Mouse (Mus musculus): ENCODE measurements around the gene Dennd5b. TPM values are rescaled to one million over a fixed set of nuclear protein-coding genes. Genes with fewer than 3 reads are reported as not detected.
"Not testable (repeated sequence)": the region's sequence is repeated elsewhere in the genome, so short reads cannot be mapped to it uniquely, and the experiment has no call there.

Gene Dennd5b
- polyA plus RNA-seq, 1 experiment from 2014 or later, result 5.9 TPM

DNA sequence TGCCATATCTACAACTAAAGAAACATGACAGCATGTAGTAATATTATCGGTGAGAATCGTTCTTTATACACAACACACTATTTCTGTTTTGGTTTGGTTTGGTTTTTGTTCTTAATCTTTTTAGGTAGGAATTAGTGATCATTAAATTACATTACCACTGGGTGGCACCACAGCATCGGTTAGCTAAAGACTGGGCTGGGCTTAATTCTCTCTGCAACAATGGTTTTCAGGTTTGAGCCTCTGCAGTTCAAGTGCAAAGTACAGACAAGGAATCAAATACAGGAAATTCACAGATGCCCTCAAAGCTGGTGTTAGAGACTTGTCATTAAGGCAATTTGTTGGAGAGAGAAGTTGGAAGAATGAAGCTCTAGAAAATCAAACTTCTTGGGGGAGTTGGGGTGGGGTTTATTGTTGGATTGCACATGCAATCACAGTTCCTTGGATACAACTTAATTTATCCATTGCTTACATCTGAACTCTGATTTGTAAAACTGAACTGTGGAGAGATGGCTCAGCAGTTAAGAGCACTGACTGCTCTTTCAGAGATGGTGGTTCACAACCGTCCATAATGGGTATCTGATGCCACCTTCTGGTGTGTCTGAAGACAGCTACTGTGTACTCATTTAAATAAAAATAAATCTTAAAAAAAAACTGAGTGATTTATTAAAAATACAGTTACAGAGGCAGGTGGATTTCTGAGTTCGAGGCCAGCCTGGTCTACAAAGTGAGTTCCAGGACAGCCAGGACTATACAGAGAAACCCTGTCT is 31.0 kb upstream of the Dennd5b start:
- Histone ChIP-seq H3K4me1 (ENCODE audit: insufficient read depth, low read length) (peaks cover 24% of the 10 kb centered on the region), H3K27me3 (ENCODE audit: insufficient read depth, low read length) (no peaks in the 10 kb centered on the region), H3K36me3 (ENCODE audit: insufficient read depth, low read length) (no peaks in the 10 kb centered on the region), H3K9ac (replicated peaks; ENCODE audit: low read length) (no peak overlapping the region), H3K9me3 (ENCODE audit: low read length) (no peaks in the 10 kb centered on the region), H3K4me2 (replicated peaks; ENCODE audit: low read depth, low read length) (no peak overlapping the region), H3K27ac (ENCODE audit: low read length) (no peak overlapping the region), H3K4me3 (ENCODE audit: low read length) (no peak overlapping the region)
- ATAC-seq (ENCODE audit: low FRiP score, low TSS enrichment), result peak; percentile 80; the same call in 1 of the 2 replicates
- WGBS, result 31% methylated on average over 5 of the region's 5 CpGs

DNA sequence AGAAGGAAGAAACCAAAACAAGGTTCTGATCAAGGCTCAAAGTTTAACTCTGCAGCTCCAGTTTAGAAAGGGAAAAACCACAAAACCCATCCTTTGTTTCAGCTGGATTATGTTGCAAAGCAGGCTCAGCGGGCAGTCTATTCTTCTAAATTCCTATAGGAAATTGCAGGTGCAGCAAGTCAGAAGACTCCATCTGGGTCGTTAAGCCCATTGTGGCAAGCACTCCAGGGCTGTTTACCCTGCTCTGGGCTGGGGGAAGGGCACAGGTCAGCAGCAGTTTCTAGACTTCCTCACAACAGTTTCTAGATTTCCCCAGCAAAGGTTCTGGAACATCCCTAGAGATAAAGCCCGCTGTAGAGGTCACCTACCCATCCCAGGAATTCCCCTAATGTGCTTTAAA is 29.6 kb upstream of the Dennd5b start:
- 27% methylated on average over 3 of the region's 3 CpGs for WGBS
- Histone ChIP-seq H3K36me3 (ENCODE audit: insufficient read depth, low read length) (no peaks in the 10 kb centered on the region), H3K9me3 (ENCODE audit: low read length) (no peaks in the 10 kb centered on the region), H3K4me2 (replicated peaks; ENCODE audit: low read depth, low read length) (no peak overlapping the region), H3K27ac (ENCODE audit: low read length) (no peak overlapping the region), H3K4me3 (ENCODE audit: low read length) (no peak overlapping the region), H3K27me3 (ENCODE audit: insufficient read depth, low read length) (no peaks in the 10 kb centered on the region), H3K9ac (replicated peaks; ENCODE audit: low read length) (no peak overlapping the region), H3K4me1 (ENCODE audit: insufficient read depth, low read length) (peaks cover 24% of the 10 kb centered on the region)
- ATAC-seq (ENCODE audit: low FRiP score, low TSS enrichment), result no peak

DNA sequence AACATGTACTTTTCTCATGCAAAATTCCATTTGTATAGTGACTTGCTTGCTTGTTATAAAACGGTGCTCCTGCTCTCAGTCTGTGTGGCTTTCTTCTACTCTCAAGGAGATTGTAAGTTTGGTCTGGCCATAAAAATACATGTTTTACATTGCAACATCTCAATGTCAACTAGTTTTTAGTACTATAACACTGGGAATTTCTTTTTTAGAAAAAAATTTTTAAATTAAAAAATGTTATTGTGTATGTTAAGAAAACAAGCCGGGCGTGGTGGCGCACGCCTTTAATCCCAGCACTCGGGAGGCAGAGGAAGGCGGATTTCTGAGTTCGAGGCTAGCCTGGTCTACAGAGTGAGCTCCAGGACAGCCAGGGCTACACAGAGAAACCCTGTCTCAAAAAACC is 28.4 kb upstream of the Dennd5b start, which contains the start of gene Gm10203:
TSS of gene Gm10203 (plus strand) at position 301 of the 400 bp plus-strand sequence.
- not testable (repeated sequence) for H3K4me2 ChIP-seq (replicated peaks; ENCODE audit: low read depth, low read length); H3K4me3 ChIP-seq (ENCODE audit: low read length); H3K36me3 ChIP-seq (ENCODE audit: insufficient read depth, low read length); H3K27ac ChIP-seq (ENCODE audit: low read length); H3K9ac ChIP-seq (replicated peaks; ENCODE audit: low read length); ATAC-seq (ENCODE audit: low FRiP score, low TSS enrichment); H3K9me3 ChIP-seq (ENCODE audit: low read length); H3K27me3 ChIP-seq (ENCODE audit: insufficient read depth, low read length)
- H3K4me1 ChIP-seq (ENCODE audit: insufficient read depth, low read length), result peaks cover 14% of the 10 kb centered on the region
- WGBS, result 88% methylated on average over 8 of the region's 8 CpGs

DNA sequence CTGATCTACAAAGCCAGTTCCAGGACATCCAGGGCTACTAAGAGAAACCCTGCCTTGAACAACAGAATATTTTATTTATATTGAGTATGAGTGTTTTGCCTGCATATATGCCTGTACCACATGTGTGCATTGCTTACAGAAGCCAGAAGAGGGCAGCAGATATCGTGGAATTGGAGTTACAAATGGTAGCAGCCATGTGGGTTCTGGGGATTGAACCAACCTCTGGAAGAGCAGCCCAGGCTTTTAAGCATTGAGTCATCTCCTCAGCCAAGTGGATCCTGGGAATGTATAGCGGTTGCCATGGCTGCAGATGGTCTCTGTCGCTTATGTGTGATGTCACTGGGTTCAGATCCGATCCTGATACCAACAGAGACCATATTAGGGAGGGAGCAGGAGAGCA is 25.2 kb upstream of the Dennd5b start:
- H3K4me2 ChIP-seq (replicated peaks; ENCODE audit: low read depth, low read length), result no peak overlapping the region
- no peaks in the 10 kb centered on the region for H3K4me1 ChIP-seq (ENCODE audit: insufficient read depth, low read length)
- H3K9ac ChIP-seq (replicated peaks; ENCODE audit: low read length), result no peak overlapping the region
- H3K27me3 ChIP-seq (ENCODE audit: insufficient read depth, low read length), result no peaks in the 10 kb centered on the region
- H3K9me3 ChIP-seq (ENCODE audit: low read length), result no peaks in the 10 kb centered on the region
- 74% methylated on average over 4 of the region's 4 CpGs for WGBS
- no peaks in the 10 kb centered on the region for H3K36me3 ChIP-seq (ENCODE audit: insufficient read depth, low read length)
- no peak for ATAC-seq (ENCODE audit: low FRiP score, low TSS enrichment)
- H3K27ac ChIP-seq (ENCODE audit: low read length), result no peak overlapping the region
- H3K4me3 ChIP-seq (ENCODE audit: low read length), result no peak overlapping the region

DNA sequence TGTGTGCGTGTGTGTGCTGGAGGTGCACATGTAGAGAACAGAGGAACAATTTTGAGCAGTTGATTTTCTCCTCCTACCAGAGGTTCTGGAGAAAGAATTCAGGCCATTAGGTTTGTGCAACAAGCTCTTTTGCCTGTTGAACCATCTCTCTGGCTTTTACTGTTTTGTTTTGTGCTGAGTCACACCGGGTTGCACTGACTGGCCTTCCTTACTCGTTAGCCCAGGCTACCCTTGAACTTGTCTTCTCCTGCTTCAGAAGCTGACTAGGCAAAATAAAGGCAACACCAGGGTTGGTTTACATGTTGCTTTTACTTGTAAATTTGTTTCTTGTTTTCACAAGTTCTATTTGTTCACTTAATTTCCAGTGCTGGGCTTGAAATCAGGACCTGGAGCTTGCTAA is 21.6 kb upstream of the Dennd5b start:
- H3K4me1 ChIP-seq (ENCODE audit: insufficient read depth, low read length), result no peaks in the 10 kb centered on the region
- WGBS, result 87% methylated on average over 3 of the region's 3 CpGs

DNA sequence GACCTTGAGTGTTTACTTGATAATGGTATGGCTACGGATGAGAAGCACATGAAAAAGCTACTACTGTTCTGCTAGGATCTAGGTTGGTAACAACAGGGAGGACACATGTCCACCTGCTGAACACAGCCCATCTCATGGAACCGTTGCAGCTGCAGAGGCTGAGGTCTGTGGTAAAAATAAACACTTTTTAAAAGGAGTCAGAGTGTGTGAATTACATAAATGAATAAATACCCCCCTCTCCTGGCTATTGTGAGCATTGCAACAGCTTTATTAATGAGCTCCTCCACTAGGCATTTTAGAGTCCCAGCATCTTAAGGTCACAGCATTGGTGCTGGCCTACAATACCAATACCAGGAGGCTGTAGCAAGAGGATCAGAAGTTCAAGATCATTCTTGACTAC is 18.4 kb upstream of the Dennd5b start:
- Histone ChIP-seq H3K9ac (replicated peaks; ENCODE audit: low read length) (no peak overlapping the region), H3K4me3 (ENCODE audit: low read length) (no peak overlapping the region), H3K9me3 (ENCODE audit: low read length) (no peaks in the 10 kb centered on the region), H3K27ac (ENCODE audit: low read length) (no peak overlapping the region), H3K36me3 (ENCODE audit: insufficient read depth, low read length) (no peaks in the 10 kb centered on the region), H3K27me3 (ENCODE audit: insufficient read depth, low read length) (no peaks in the 10 kb centered on the region), H3K4me2 (replicated peaks; ENCODE audit: low read depth, low read length) (no peak overlapping the region), H3K4me1 (ENCODE audit: insufficient read depth, low read length) (no peaks in the 10 kb centered on the region)
- ATAC-seq (ENCODE audit: low FRiP score, low TSS enrichment), result peak; percentile 67; the same call in 1 of the 2 replicates
- 40% methylated on average over 2 of the region's 2 CpGs for WGBS

More for the DNA sequence above, 21.6 kb upstream of the Dennd5b start:
- H3K27me3 ChIP-seq (ENCODE audit: insufficient read depth, low read length), result no peaks in the 10 kb centered on the region
- no peak overlapping the region for H3K4me2 ChIP-seq (replicated peaks; ENCODE audit: low read depth, low read length)
- ATAC-seq (ENCODE audit: low FRiP score, low TSS enrichment), result no peak
- H3K9ac ChIP-seq (replicated peaks; ENCODE audit: low read length), result no peak overlapping the region
- no peak overlapping the region for H3K4me3 ChIP-seq (ENCODE audit: low read length)
- no peaks in the 10 kb centered on the region for H3K9me3 ChIP-seq (ENCODE audit: low read length)
- H3K36me3 ChIP-seq (ENCODE audit: insufficient read depth, low read length), result no peaks in the 10 kb centered on the region
- H3K27ac ChIP-seq (ENCODE audit: low read length), result no peak overlapping the region

DNA sequence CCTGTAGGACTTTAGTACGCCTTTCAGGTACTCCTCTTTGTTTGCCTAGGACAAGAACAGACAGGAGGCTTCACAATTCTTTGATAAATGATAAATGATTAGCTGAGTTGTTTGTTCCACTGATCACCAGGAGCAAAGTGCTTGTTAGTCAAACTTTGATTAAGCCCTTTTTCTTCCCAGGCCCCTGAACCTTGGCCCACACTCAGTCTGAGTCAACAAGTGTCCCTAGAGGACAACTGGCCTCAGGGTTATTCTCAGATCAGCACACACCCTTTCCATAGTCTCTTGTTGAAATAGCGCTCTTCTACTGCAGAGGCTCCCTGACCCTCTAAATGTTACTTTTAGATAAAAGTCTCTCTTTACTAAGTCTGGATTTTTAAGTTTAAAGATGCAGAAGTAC is 17.5 kb upstream of the Dennd5b start:
- H3K4me1 ChIP-seq (ENCODE audit: insufficient read depth, low read length), result no peaks in the 10 kb centered on the region
- no peak overlapping the region for H3K4me3 ChIP-seq (ENCODE audit: low read length)
- H3K36me3 ChIP-seq (ENCODE audit: insufficient read depth, low read length), result no peaks in the 10 kb centered on the region
- 0 out of 2 replicates have a peak, but pooled peaks have one; percentile 49 for ATAC-seq (ENCODE audit: low FRiP score, low TSS enrichment)
- 54% methylated on average over 2 of the region's 2 CpGs for WGBS
- H3K9me3 ChIP-seq (ENCODE audit: low read length), result no peaks in the 10 kb centered on the region
- no peak overlapping the region for H3K9ac ChIP-seq (replicated peaks; ENCODE audit: low read length)
- H3K27me3 ChIP-seq (ENCODE audit: insufficient read depth, low read length), result no peaks in the 10 kb centered on the region
- no peak overlapping the region for H3K4me2 ChIP-seq (replicated peaks; ENCODE audit: low read depth, low read length)
- no peak overlapping the region for H3K27ac ChIP-seq (ENCODE audit: low read length)

DNA sequence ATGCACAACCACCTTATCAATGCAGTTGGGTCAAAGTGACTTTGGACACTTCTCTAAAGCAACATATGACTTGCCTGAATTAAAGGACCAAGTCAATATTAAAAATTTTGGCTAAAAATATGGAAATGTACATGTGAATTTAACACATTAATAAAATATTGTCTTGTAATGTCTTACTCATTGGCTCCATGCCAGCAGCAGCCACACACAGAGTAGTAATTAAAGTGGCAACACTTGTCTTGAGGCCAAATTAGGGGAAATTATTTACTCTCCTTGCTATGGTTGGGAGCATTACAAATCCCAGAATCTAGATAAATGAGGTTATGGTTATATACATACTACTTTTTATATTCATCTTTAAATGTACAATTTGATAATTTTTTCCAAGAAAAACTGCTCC is 15.5 kb upstream of the Dennd5b start:
- ATAC-seq (ENCODE audit: low FRiP score, low TSS enrichment), result no peak
- Histone ChIP-seq H3K9ac (replicated peaks; ENCODE audit: low read length) (no peak overlapping the region), H3K27ac (ENCODE audit: low read length) (no peak overlapping the region), H3K36me3 (ENCODE audit: insufficient read depth, low read length) (no peaks in the 10 kb centered on the region), H3K27me3 (ENCODE audit: insufficient read depth, low read length) (no peaks in the 10 kb centered on the region), H3K4me3 (ENCODE audit: low read length) (no peak overlapping the region), H3K4me1 (ENCODE audit: insufficient read depth, low read length) (no peaks in the 10 kb centered on the region), H3K9me3 (ENCODE audit: low read length) (no peaks in the 10 kb centered on the region), H3K4me2 (replicated peaks; ENCODE audit: low read depth, low read length) (no peak overlapping the region)

DNA sequence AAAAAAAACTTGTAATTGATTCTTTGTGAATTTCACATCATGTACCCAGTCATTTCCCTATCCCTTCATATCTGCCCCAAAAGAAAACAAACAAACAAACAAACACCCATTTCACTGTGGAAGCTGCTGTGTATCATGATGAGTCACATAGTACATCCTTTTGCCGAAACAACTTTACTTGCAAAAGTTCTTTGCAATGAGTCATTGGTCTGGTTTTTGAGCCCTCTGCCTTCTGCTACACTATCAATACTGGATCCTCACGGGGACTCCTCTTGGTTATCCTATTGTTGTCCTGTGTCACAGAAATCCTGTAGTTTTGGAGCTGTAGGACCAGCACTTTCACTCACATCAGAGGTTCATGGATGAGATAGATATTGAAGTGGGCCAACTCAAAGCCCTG is 7.4 kb upstream of the Dennd5b start:
- H3K4me3 ChIP-seq (ENCODE audit: low read length), result no peak overlapping the region
- ATAC-seq (ENCODE audit: low FRiP score, low TSS enrichment), result no peak
- H3K9me3 ChIP-seq (ENCODE audit: low read length), result no peaks in the 10 kb centered on the region
- 82% methylated on average over 2 of the region's 2 CpGs for WGBS
- no peak overlapping the region for H3K27ac ChIP-seq (ENCODE audit: low read length)
- H3K27me3 ChIP-seq (ENCODE audit: insufficient read depth, low read length), result no peaks in the 10 kb centered on the region
- H3K4me2 ChIP-seq (replicated peaks; ENCODE audit: low read depth, low read length), result no peak overlapping the region
- no peaks in the 10 kb centered on the region for H3K36me3 ChIP-seq (ENCODE audit: insufficient read depth, low read length)
- H3K9ac ChIP-seq (replicated peaks; ENCODE audit: low read length), result no peak overlapping the region
- no peaks in the 10 kb centered on the region for H3K4me1 ChIP-seq (ENCODE audit: insufficient read depth, low read length)

DNA sequence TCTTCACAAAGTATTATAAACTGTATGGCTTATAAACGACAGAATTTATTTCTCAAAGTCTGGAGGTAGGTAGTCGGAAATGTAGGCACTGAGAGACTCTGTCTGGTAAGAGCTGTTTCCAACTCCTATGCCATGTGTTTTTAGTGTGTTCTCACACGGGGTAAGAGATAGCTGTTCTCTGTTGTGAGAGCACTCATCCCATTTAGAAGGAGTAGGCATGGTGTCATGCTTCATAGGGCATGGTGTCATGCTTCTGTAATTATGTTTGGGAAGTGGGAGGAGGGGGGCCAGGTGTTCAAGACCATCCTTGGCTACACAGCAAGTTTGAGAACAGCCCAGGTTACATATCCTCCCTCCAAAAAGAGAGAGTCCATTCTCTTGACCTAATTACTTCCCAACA is 6.1 kb upstream of the Dennd5b start:
- Histone ChIP-seq H3K36me3 (ENCODE audit: insufficient read depth, low read length) (no peaks in the 10 kb centered on the region), H3K9me3 (ENCODE audit: low read length) (no peaks in the 10 kb centered on the region), H3K27me3 (ENCODE audit: insufficient read depth, low read length) (no peaks in the 10 kb centered on the region), H3K4me1 (ENCODE audit: insufficient read depth, low read length) (no peaks in the 10 kb centered on the region), H3K9ac (replicated peaks; ENCODE audit: low read length) (no peak overlapping the region), H3K4me3 (ENCODE audit: low read length) (no peak overlapping the region), H3K27ac (ENCODE audit: low read length) (no peak overlapping the region), H3K4me2 (replicated peaks; ENCODE audit: low read depth, low read length) (no peak overlapping the region)
- peak; percentile 76; the same call in 1 of the 2 replicates for ATAC-seq (ENCODE audit: low FRiP score, low TSS enrichment)
- WGBS, result 56% methylated on average over 3 of the region's 3 CpGs

Data from kidney, embryonic 16.5 days (tissue).